ENCODE assay signal across 7 mouse cellular contexts in genomic region chr5:64230507-64231041, GRCm38 (mm10).
A peak's percentile ranks its signal among the peaks of the same experiment; 100 is the strongest.
DNase-seq lines count a peak whose midpoint lies in the region; ATAC-seq and TF ChIP-seq lines count a peak whose summit lies in the region.

No protein-coding gene starts in this region.

- H3K4me3 ChIP-seq in spleen, adult 2 months (ENCODE audit: extremely low read depth, insufficient read depth, insufficient read length), result peak overlapping the region; percentile 70
- peak overlapping the region; percentile 64 for H3K4me3 ChIP-seq in forebrain, embryonic 14.5 days (ENCODE audit: low read depth, low read length)
- H3K4me3 ChIP-seq in midbrain, embryonic 10.5 days, result peak overlapping the region; percentile 76

- ATAC-seq in forebrain, embryonic 14.5 days, result peak; percentile 78; the same call in 1 of the 2 replicates
- no peak for ATAC-seq in monocyte, adult 5-6 weeks (replicated peaks; ENCODE audit: insufficient number of reproducible peaks, low FRiP score, low TSS enrichment, poor library complexity, severe bottlenecking)

- peaks cover 9% of the 10 kb centered on the region; the same call in 1 of the 2 replicates for H3K4me1 ChIP-seq in spleen, adult 2 months (ENCODE audit: control insufficient read depth, insufficient read depth, insufficient read length)
- H3K4me1 ChIP-seq in forebrain, embryonic 14.5 days (ENCODE audit: control insufficient read depth, insufficient read depth, low read length), result no peaks in the 10 kb centered on the region; the same call in 1 of the 2 replicates
- H3K4me1 ChIP-seq in midbrain, embryonic 10.5 days, result peaks cover 33% of the 10 kb centered on the region

- no peak for TF ChIP-seq POLR2A in spleen, adult 2 months (IDR thresholded peaks at IDR 0.05; ENCODE audit: low read depth, low read length)

- TF ChIP-seq CTCF in spleen, adult 2 months (IDR thresholded peaks at IDR 0.05; ENCODE audit: extremely low read depth, insufficient read depth, insufficient read length, insufficient replicate concordance), result no peak

- peak in 1 of 2 experiments; percentile 30 for DNase-seq in spleen, adult 2 months (ENCODE audit: low read depth in 1 of 2, low spot score in 2 of 2)
- DNase-seq in spleen, adult 12 weeks (ENCODE audit: low spot score), result no peak
- DNase-seq in adrenal gland, adult 2 months, result peak; percentile 36
- DNase-seq in forebrain, embryonic 14.5 days (ENCODE audit: low spot score), result peak; percentile 50
- peak; percentile 63 for DNase-seq in kidney, postnatal 10 days
- DNase-seq in midbrain, embryonic 10.5 days (ENCODE audit: low spot score), result no peak

- H3K27ac ChIP-seq in spleen, adult 2 months (ENCODE audit: insufficient read depth, low read length), result peak overlapping the region; percentile 33; the same call in 1 of the 2 replicates
- H3K27ac ChIP-seq in forebrain, embryonic 14.5 days (ENCODE audit: low read depth, low read length), result peak overlapping the region; percentile 56
- H3K27ac ChIP-seq in midbrain, embryonic 10.5 days (replicated peaks), result peak overlapping the region; percentile 92

- no peaks in the 10 kb centered on the region for H3K27me3 ChIP-seq in spleen, adult 2 months (ENCODE audit: control insufficient read depth, insufficient read depth, low read length)
- H3K27me3 ChIP-seq in forebrain, embryonic 14.5 days (replicated peaks; ENCODE audit: control insufficient read depth, insufficient read depth, low read length), result no peaks in the 10 kb centered on the region
- H3K27me3 ChIP-seq in midbrain, embryonic 10.5 days (ENCODE audit: low read depth, poor library complexity, severe bottlenecking), result no peaks in the 10 kb centered on the region

- H3K9me3 ChIP-seq in forebrain, embryonic 14.5 days (replicated peaks; ENCODE audit: control insufficient read depth, low read length), result no peaks in the 10 kb centered on the region
- no peaks in the 10 kb centered on the region for H3K9me3 ChIP-seq in midbrain, embryonic 10.5 days (replicated peaks)

- WGBS in spleen, adult 2 months, result under 1% methylated on average over 26 of the region's 33 CpGs
- WGBS in forebrain, embryonic 14.5 days, result under 1% methylated on average over 19 of the region's 33 CpGs
- under 1% methylated on average over 22 of the region's 33 CpGs for WGBS in midbrain, embryonic 10.5 days

- peak overlapping the region; percentile 66 for H3K4me2 ChIP-seq in forebrain, embryonic 14.5 days (ENCODE audit: low read length)

- peak overlapping the region; percentile 77 for H3K9ac ChIP-seq in forebrain, embryonic 14.5 days (ENCODE audit: low read length)

- H3K36me3 ChIP-seq in spleen, adult 2 months (ENCODE audit: control insufficient read depth, insufficient read depth, low read length), result no peaks in the 10 kb centered on the region
- H3K36me3 ChIP-seq in forebrain, embryonic 14.5 days (ENCODE audit: control insufficient read depth, insufficient read depth, low read length), result no peaks in the 10 kb centered on the region
- no peaks in the 10 kb centered on the region for H3K36me3 ChIP-seq in midbrain, embryonic 10.5 days

Comparison
In these comparisons a context has a peak if more than half of its experiments do, and no peak if none do; other contexts are left out.
1. DNase-seq: peak in adrenal gland, adult 2 months (single experiment), forebrain, embryonic 14.5 days (single experiment) and kidney, postnatal 10 days (single experiment); none in spleen, adult 12 weeks (single experiment) and midbrain, embryonic 10.5 days (single experiment).
2. H3K27ac ChIP-seq: peak in every context shown above with its lines; median percentile 92 in midbrain, embryonic 10.5 days; 56 in forebrain, embryonic 14.5 days; 33 in spleen, adult 2 months.
3. Peak in every context shown above with its lines, with median percentiles within 50 percentile points of each other: H3K4me3 ChIP-seq.